Mouse (Mus musculus) heart, postnatal 0 days (tissue): ENCODE data around the gene Csnk1g1.

Source experiments
- CTCF ChIP-seq: IDR thresholded peaks from 2 replicates; pipeline ENCODE4 v1.5.1; 2016; ENCODE audit warnings: antibody characterized with exemption, control low read depth, low read depth
- EP300 ChIP-seq: IDR thresholded peaks from 2 replicates; pipeline ENCODE4 v1.6.1; 2016; ENCODE audit warnings: antibody characterized with exemption, low read depth

DNA sequence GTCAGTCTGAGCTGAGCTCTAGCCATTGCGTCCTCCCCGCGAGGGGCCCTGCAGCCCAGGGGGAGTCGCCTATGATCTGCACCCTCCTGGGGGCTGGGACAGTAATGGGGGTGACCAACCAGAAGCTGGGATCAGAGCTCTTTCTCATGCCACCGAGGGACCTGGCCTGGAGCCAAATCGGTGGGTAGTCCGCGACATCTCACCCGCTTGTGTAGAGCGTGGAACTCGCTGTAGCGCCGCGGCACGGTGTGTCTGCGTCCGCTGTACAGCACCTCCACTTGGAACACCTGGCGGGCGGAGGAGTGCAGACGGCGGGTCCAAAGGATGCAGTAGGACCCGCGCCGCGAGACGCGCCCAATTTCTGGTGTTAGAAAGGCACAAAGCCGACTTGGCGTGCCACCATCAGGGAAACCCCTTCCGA lies 160.3 kb downstream of the Csnk1g1 start:
- no peak for TF ChIP-seq CTCF
- TF ChIP-seq EP300: no peak
